Mouse (Mus musculus) heart, postnatal 0 days (tissue): ENCODE data around the gene Rasl11b.

ENCODE experiments used
- CTCF ChIP-seq: IDR thresholded peaks from 2 replicates; pipeline ENCODE4 v1.5.1; 2016; ENCODE audit warnings: antibody characterized with exemption, control low read depth, low read depth
- EP300 ChIP-seq: IDR thresholded peaks from 2 replicates; pipeline ENCODE4 v1.6.1; 2016; ENCODE audit warnings: antibody characterized with exemption, low read depth

- no peak for TF ChIP-seq CTCF
- peak; percentile 68 for TF ChIP-seq EP300
Measured at GRCm38 (mm10) chr5:74175526-74176270, 19.4 kb upstream of the Rasl11b start.
